Mouse (Mus musculus) hindbrain, embryonic 13.5 days (tissue): Measurements from ENCODE around the gene Igf2bp1. TPM values are rescaled to one million over a fixed set of nuclear protein-coding genes. Genes with fewer than 3 reads are reported as not detected.

ENCODE experiments used
- ATAC-seq: fragments of 200-750 bp; cut with Nextera tagmentation; 2 replicates; pipeline ENCODE4 v1.8.0; 2017; ENCODE audit warnings: moderate TSS enrichment; ENCODE audit not compliant: low FRiP score
- H3K27ac ChIP-seq: fragments of 300-500 bp; sonication (generic); 2 replicates; pipeline ENCODE4 v1.5.1; 2015; ENCODE audit warnings: inconsistent platforms, mild to moderate bottlenecking, moderate library complexity
- H3K27me3 ChIP-seq: fragments of 300-500 bp; sonication (generic); 2 replicates; pipeline ENCODE4 v1.6.1; 2015; ENCODE audit warnings: mild to moderate bottlenecking, inconsistent platforms
- H3K36me3 ChIP-seq: fragments of 300-500 bp; sonication (generic); 2 replicates; pipeline ENCODE4 v1.6.1; 2015; ENCODE audit warnings: mild to moderate bottlenecking, inconsistent platforms
- H3K4me1 ChIP-seq: fragments of 300-500 bp; sonication (generic); replicated peaks from 2 replicates; pipeline ENCODE4 v1.6.1; 2015; ENCODE audit warnings: inconsistent platforms
- H3K4me2 ChIP-seq: fragments of 300-500 bp; sonication (generic); 2 replicates; pipeline ENCODE4 v1.6.1; 2015; ENCODE audit warnings: inconsistent platforms, mild to moderate bottlenecking, moderate library complexity
- H3K4me3 ChIP-seq: fragments of 300-500 bp; sonication (generic); 2 replicates; pipeline ENCODE4 v1.5.1; 2015; ENCODE audit warnings: mild to moderate bottlenecking, inconsistent platforms
- H3K9ac ChIP-seq: fragments of 300-500 bp; sonication (generic); 2 replicates; pipeline ENCODE4 v1.6.1; 2015; ENCODE audit warnings: mild to moderate bottlenecking, inconsistent platforms
- H3K9me3 ChIP-seq: fragments of 300-500 bp; sonication (generic); 2 replicates; pipeline ENCODE4 v1.6.1; 2016; ENCODE audit warnings: inconsistent platforms
- WGBS: fragments of 180-500 bp; shearing (Covaris S2); methylation state at CpG from one replicate; pipeline ENCODE4 v1.1.7; 2015; 5-methylcytosine and 5-hydroxymethylcytosine counted together
- polyA plus RNA-seq: library from polyadenylated mRNA; unstranded; fragments of >200 nt; fragmentation: Nextera tagmentation; extraction: Ambion mirVana; gene quantifications from 2 replicates; pipeline ENCODE4 v1.2.1, GENCODE M21; 2015

The Igf2bp1 gene
- polyA plus RNA-seq, 1 experiment from 2014 or later: 23.1 TPM

GRCm38 (mm10) chr11:95980762-95981418 lies 24.9 kb downstream of the Igf2bp1 start:
- Histone ChIP-seq H3K36me3 (peaks cover 26% of the 10 kb centered on the region), H3K9me3 (no peaks in the 10 kb centered on the region), H3K27ac (no peak overlapping the region), H3K4me2 (no peak overlapping the region), H3K27me3 (no peaks in the 10 kb centered on the region), H3K9ac (no peak overlapping the region), H3K4me3 (no peak overlapping the region), H3K4me1 (peaks cover 16% of the 10 kb centered on the region)
- WGBS: 67% methylated on average over 8 of the region's 8 CpGs
- ATAC-seq: no peak

GRCm38 (mm10) chr11:95978487-95978886 lies 27.3 kb downstream of the Igf2bp1 start:
- WGBS: 95% methylated on average over 3 of the region's 3 CpGs
- Histone ChIP-seq H3K4me2 (no peak overlapping the region), H3K36me3 (peaks cover 44% of the 10 kb centered on the region), H3K9me3 (no peaks in the 10 kb centered on the region), H3K4me1 (peaks cover 12% of the 10 kb centered on the region), H3K27ac (no peak overlapping the region), H3K4me3 (no peak overlapping the region), H3K9ac (no peak overlapping the region), H3K27me3 (no peaks in the 10 kb centered on the region)
- no peak for ATAC-seq

GRCm38 (mm10) chr11:95976290-95976689 lies 29.4 kb downstream of the Igf2bp1 start:
- ATAC-seq: no peak
- Histone ChIP-seq H3K4me3 (no peak overlapping the region), H3K9ac (no peak overlapping the region), H3K27me3 (no peaks in the 10 kb centered on the region), H3K4me1 (no peaks in the 10 kb centered on the region), H3K27ac (no peak overlapping the region), H3K9me3 (no peaks in the 10 kb centered on the region), H3K4me2 (no peak overlapping the region), H3K36me3 (peaks cover 63% of the 10 kb centered on the region)
- 94% methylated on average over 2 of the region's 2 CpGs for WGBS

GRCm38 (mm10) chr11:95975694-95976093 lies 30.0 kb downstream of the Igf2bp1 start:
- 92% methylated on average over 5 of the region's 5 CpGs for WGBS
- H3K36me3 ChIP-seq: peaks cover 69% of the 10 kb centered on the region
- no peak overlapping the region for H3K9ac ChIP-seq
- no peaks in the 10 kb centered on the region for H3K4me1 ChIP-seq
- H3K9me3 ChIP-seq: no peaks in the 10 kb centered on the region
- no peak overlapping the region for H3K27ac ChIP-seq
- ATAC-seq: no peak
- no peak overlapping the region for H3K4me2 ChIP-seq
- H3K4me3 ChIP-seq: no peak overlapping the region
- no peaks in the 10 kb centered on the region for H3K27me3 ChIP-seq

- Histone ChIP-seq H3K4me1 (no peaks in the 10 kb centered on the region), H3K27ac (no peak overlapping the region), H3K9ac (no peak overlapping the region), H3K27me3 (no peaks in the 10 kb centered on the region), H3K4me3 (no peak overlapping the region), H3K9me3 (no peaks in the 10 kb centered on the region), H3K4me2 (no peak overlapping the region), H3K36me3 (peaks cover 91% of the 10 kb centered on the region)
- ATAC-seq: no peak
- 88% methylated on average over 6 of the region's 6 CpGs for WGBS
Measured at GRCm38 (mm10) chr11:95973187-95973586, 32.6 kb downstream of the Igf2bp1 start.

- Histone ChIP-seq H3K27ac (no peak overlapping the region), H3K4me1 (no peaks in the 10 kb centered on the region), H3K27me3 (no peaks in the 10 kb centered on the region), H3K9ac (no peak overlapping the region), H3K9me3 (no peaks in the 10 kb centered on the region), H3K4me2 (no peak overlapping the region), H3K36me3 (peaks cover 72% of the 10 kb centered on the region), H3K4me3 (no peak overlapping the region)
- ATAC-seq: no peak
- 77% methylated on average over 7 of the region's 7 CpGs for WGBS
Measured at GRCm38 (mm10) chr11:95963304-95963703, 42.4 kb downstream of the Igf2bp1 start.

- Histone ChIP-seq H3K4me2 (no peak overlapping the region), H3K4me1 (0 out of 2 replicates have a peak, but pooled peaks cover 6% of the 10 kb centered on the region), H3K27me3 (no peaks in the 10 kb centered on the region), H3K4me3 (no peak overlapping the region), H3K27ac (no peak overlapping the region), H3K36me3 (peaks cover 30% of the 10 kb centered on the region), H3K9me3 (no peaks in the 10 kb centered on the region), H3K9ac (no peak overlapping the region)
- 66% methylated on average over 6 of the region's 6 CpGs for WGBS
- ATAC-seq: no peak
Measured at GRCm38 (mm10) chr11:95959152-95959551, 46.6 kb downstream of the Igf2bp1 start.

GRCm38 (mm10) chr11:95958251-95958650 lies 47.5 kb downstream of the Igf2bp1 start:
- H3K36me3 ChIP-seq: peaks cover 24% of the 10 kb centered on the region
- H3K4me2 ChIP-seq: no peak overlapping the region
- ATAC-seq: no peak
- 73% methylated on average over 9 of the region's 9 CpGs for WGBS
- no peak overlapping the region for H3K4me3 ChIP-seq
- H3K27me3 ChIP-seq: no peaks in the 10 kb centered on the region
- no peaks in the 10 kb centered on the region for H3K9me3 ChIP-seq
- no peak overlapping the region for H3K9ac ChIP-seq
- 0 out of 2 replicates have a peak, but pooled peaks cover 6% of the 10 kb centered on the region for H3K4me1 ChIP-seq
- H3K27ac ChIP-seq: no peak overlapping the region

GRCm38 (mm10) chr11:95957407-95957806 lies 48.3 kb downstream of the Igf2bp1 start:
- H3K27ac ChIP-seq: no peak overlapping the region
- H3K4me3 ChIP-seq: no peak overlapping the region
- peaks cover 16% of the 10 kb centered on the region for H3K36me3 ChIP-seq
- no peaks in the 10 kb centered on the region for H3K27me3 ChIP-seq
- H3K4me1 ChIP-seq: 0 out of 2 replicates have a peak, but pooled peaks cover 6% of the 10 kb centered on the region
- 0 out of 2 replicates have a peak overlapping the region, but pooled peaks have one; percentile 8 for H3K4me2 ChIP-seq
- no peak for ATAC-seq
- H3K9me3 ChIP-seq: no peaks in the 10 kb centered on the region
- no peak overlapping the region for H3K9ac ChIP-seq
- WGBS: 71% methylated on average over 7 of the region's 7 CpGs

GRCm38 (mm10) chr11:95953313-95953712 lies 52.4 kb downstream of the Igf2bp1 start:
- Histone ChIP-seq H3K4me3 (no peak overlapping the region), H3K27me3 (no peaks in the 10 kb centered on the region), H3K9ac (no peak overlapping the region), H3K4me2 (no peak overlapping the region), H3K4me1 (0 out of 2 replicates have a peak, but pooled peaks cover 6% of the 10 kb centered on the region), H3K27ac (no peak overlapping the region), H3K36me3 (no peaks in the 10 kb centered on the region), H3K9me3 (no peaks in the 10 kb centered on the region)
- ATAC-seq: no peak
- WGBS: 86% methylated on average over 5 of the region's 5 CpGs

- no peak overlapping the region for H3K4me3 ChIP-seq
- no peak overlapping the region for H3K9ac ChIP-seq
- no peaks in the 10 kb centered on the region for H3K9me3 ChIP-seq
- no peak overlapping the region for H3K4me2 ChIP-seq
- H3K4me1 ChIP-seq: no peaks in the 10 kb centered on the region
- H3K36me3 ChIP-seq: no peaks in the 10 kb centered on the region
- 61% methylated on average over 13 of the region's 13 CpGs for WGBS
- no peak for ATAC-seq
- H3K27ac ChIP-seq: no peak overlapping the region
- no peaks in the 10 kb centered on the region for H3K27me3 ChIP-seq
Measured at GRCm38 (mm10) chr11:95945838-95946472, 59.8 kb downstream of the Igf2bp1 start.

- no peaks in the 10 kb centered on the region for H3K36me3 ChIP-seq
- WGBS: 44% methylated on average over 11 of the region's 11 CpGs
- no peak overlapping the region for H3K4me3 ChIP-seq
- H3K27me3 ChIP-seq: no peaks in the 10 kb centered on the region
- no peak overlapping the region for H3K9ac ChIP-seq
- no peaks in the 10 kb centered on the region for H3K4me1 ChIP-seq
- no peak overlapping the region for H3K4me2 ChIP-seq
- no peak for ATAC-seq
- no peak overlapping the region for H3K27ac ChIP-seq
- no peaks in the 10 kb centered on the region for H3K9me3 ChIP-seq
Measured at GRCm38 (mm10) chr11:95939828-95940507, 65.8 kb downstream of the Igf2bp1 start.
